Mouse (Mus musculus): ENCODE results near the gene Pex26. TPM values are rescaled to one million over a fixed set of nuclear protein-coding genes. Genes with fewer than 3 reads are reported as not detected.

Pex26 gene
- polyA plus RNA-seq, 1 experiment from 2014 or later = 12.7 TPM

- ATAC-seq (no peak), DNase-seq (ENCODE audit: low spot score) (no peak)
- H3K27me3 ChIP-seq (replicated peaks; ENCODE audit: control insufficient read depth, insufficient read depth, low read length) = no peaks in the 10 kb centered on the region
- H3K4me1 ChIP-seq (ENCODE audit: control insufficient read depth, insufficient read depth, low read length) = no peaks in the 10 kb centered on the region
- H3K27ac ChIP-seq (ENCODE audit: low read depth, low read length) = no peak overlapping the region
- no peak overlapping the region for H3K4me2 ChIP-seq (ENCODE audit: low read length)
- 50% methylated on average over 14 of the region's 14 CpGs for WGBS
- H3K9me3 ChIP-seq (replicated peaks; ENCODE audit: control insufficient read depth, low read length) = no peaks in the 10 kb centered on the region
- no peak overlapping the region for H3K9ac ChIP-seq (ENCODE audit: low read length)
- no peaks in the 10 kb centered on the region for H3K36me3 ChIP-seq (ENCODE audit: control insufficient read depth, insufficient read depth, low read length)
- H3K4me3 ChIP-seq (ENCODE audit: low read depth, low read length) = no peak overlapping the region
Observed at GRCm38 (mm10) chr6:121176011-121176730, 7.3 kb upstream of the Pex26 start.

DNA sequence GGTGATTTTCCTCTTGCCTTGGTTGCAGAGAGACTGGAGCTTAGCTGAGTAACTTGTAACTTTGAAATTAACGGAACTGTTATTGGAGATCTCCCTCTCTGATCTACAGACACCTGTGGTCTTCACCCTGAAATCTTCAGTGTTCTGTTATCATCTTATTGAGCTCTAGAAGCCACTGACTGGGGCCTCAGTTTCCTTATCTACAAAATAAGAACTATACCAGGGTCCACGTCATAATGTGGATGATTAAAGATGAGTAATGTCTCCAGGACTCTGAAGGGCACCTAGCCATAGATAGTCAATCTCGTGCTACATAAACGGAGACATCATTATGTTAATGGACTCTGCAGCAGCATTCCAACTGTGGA lies 6.8 kb upstream of the Pex26 start:
- Histone ChIP-seq H3K4me3 (ENCODE audit: low read depth, low read length) (no peak overlapping the region), H3K27ac (ENCODE audit: low read depth, low read length) (no peak overlapping the region), H3K9me3 (replicated peaks; ENCODE audit: control insufficient read depth, low read length) (no peaks in the 10 kb centered on the region), H3K36me3 (ENCODE audit: control insufficient read depth, insufficient read depth, low read length) (no peaks in the 10 kb centered on the region), H3K27me3 (replicated peaks; ENCODE audit: control insufficient read depth, insufficient read depth, low read length) (no peaks in the 10 kb centered on the region), H3K9ac (ENCODE audit: low read length) (no peak overlapping the region), H3K4me1 (ENCODE audit: control insufficient read depth, insufficient read depth, low read length) (no peaks in the 10 kb centered on the region), H3K4me2 (ENCODE audit: low read length) (no peak overlapping the region)
- DNase-seq (ENCODE audit: low spot score) (no peak), ATAC-seq (no peak)
- 82% methylated on average over 4 of the region's 4 CpGs for WGBS

GRCm38 (mm10) chr6:121177118-121177708 lies 6.3 kb upstream of the Pex26 start:
- Histone ChIP-seq H3K4me1 (ENCODE audit: control insufficient read depth, insufficient read depth, low read length) (no peaks in the 10 kb centered on the region), H3K27me3 (replicated peaks; ENCODE audit: control insufficient read depth, insufficient read depth, low read length) (no peaks in the 10 kb centered on the region), H3K9ac (ENCODE audit: low read length) (no peak overlapping the region), H3K27ac (ENCODE audit: low read depth, low read length) (no peak overlapping the region), H3K4me2 (ENCODE audit: low read length) (no peak overlapping the region), H3K9me3 (replicated peaks; ENCODE audit: control insufficient read depth, low read length) (no peaks in the 10 kb centered on the region), H3K4me3 (ENCODE audit: low read depth, low read length) (no peak overlapping the region), H3K36me3 (ENCODE audit: control insufficient read depth, insufficient read depth, low read length) (no peaks in the 10 kb centered on the region)
- no peak for DNase-seq (ENCODE audit: low spot score)
- 88% methylated on average over 7 of the region's 7 CpGs for WGBS
- no peak for ATAC-seq

- Histone ChIP-seq H3K27me3 (replicated peaks; ENCODE audit: control insufficient read depth, insufficient read depth, low read length) (no peaks in the 10 kb centered on the region), H3K36me3 (ENCODE audit: control insufficient read depth, insufficient read depth, low read length) (no peaks in the 10 kb centered on the region), H3K27ac (ENCODE audit: low read depth, low read length) (no peak overlapping the region), H3K4me1 (ENCODE audit: control insufficient read depth, insufficient read depth, low read length) (no peaks in the 10 kb centered on the region), H3K4me2 (ENCODE audit: low read length) (no peak overlapping the region), H3K4me3 (ENCODE audit: low read depth, low read length) (no peak overlapping the region), H3K9ac (ENCODE audit: low read length) (no peak overlapping the region), H3K9me3 (replicated peaks; ENCODE audit: control insufficient read depth, low read length) (no peaks in the 10 kb centered on the region)
- peak; percentile 4; the same call in 1 of the 2 replicates for ATAC-seq
- DNase-seq (ENCODE audit: low spot score) = peak; percentile 83
- 62% methylated on average over 7 of the region's 7 CpGs for WGBS
Observed at GRCm38 (mm10) chr6:121178700-121179358, 4.6 kb upstream of the Pex26 start.

- Histone ChIP-seq H3K4me3 (ENCODE audit: low read depth, low read length) (no peak overlapping the region), H3K36me3 (ENCODE audit: control insufficient read depth, insufficient read depth, low read length) (no peaks in the 10 kb centered on the region), H3K4me2 (ENCODE audit: low read length) (no peak overlapping the region), H3K4me1 (ENCODE audit: control insufficient read depth, insufficient read depth, low read length) (peaks cover 6% of the 10 kb centered on the region), H3K27ac (ENCODE audit: low read depth, low read length) (no peak overlapping the region), H3K9ac (ENCODE audit: low read length) (no peak overlapping the region), H3K27me3 (replicated peaks; ENCODE audit: control insufficient read depth, insufficient read depth, low read length) (no peaks in the 10 kb centered on the region), H3K9me3 (replicated peaks; ENCODE audit: control insufficient read depth, low read length) (no peaks in the 10 kb centered on the region)
- 72% methylated on average over 7 of the region's 7 CpGs for WGBS
- DNase-seq (ENCODE audit: low spot score) (no peak), ATAC-seq (no peak)
Observed at GRCm38 (mm10) chr6:121179846-121180245, 3.6 kb upstream of the Pex26 start.

DNA sequence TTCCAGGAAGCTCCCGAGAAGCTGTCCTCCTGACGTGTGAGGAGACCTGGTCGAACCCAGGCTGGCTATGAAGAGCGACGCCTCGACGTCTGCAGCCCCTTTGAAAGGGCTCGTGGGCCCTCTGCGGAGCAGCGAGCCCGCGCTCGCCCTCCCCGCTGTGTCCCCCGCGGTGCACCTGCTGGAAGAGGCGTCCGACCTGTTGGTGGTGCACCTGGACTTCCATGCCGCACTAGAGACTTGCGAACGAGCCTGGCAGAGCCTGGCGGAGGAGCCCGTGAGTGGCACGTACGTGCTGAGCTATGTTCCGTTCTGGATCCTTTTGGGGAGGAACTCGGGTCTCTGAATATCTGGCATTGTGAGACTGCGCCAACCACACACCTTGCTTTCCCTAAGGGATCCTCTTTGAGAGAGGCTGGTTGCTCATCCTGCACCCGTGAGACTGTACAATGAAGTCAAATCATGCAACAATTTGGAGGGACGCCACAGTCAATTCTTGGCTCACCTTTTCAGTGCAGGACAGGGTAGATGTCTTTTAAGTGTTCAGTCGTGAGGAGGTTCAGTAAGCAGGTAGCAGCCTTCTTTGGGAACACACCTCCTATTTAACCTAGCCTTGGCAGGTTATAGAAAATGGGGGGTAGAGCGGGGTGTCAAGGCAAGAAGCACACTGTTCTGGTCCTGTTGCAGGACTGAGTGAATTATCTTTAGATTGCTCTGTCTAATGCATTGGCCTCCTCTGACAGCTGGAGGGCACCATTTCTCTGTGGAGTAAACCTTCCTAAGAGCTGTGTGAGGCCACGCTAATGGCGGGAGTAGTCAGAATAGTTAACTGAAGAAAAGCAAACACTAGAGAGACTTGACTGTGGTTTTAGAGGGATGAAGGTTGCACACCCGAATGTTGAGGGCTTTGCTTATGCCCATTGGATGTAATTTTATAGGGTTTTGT lies 1.0 kb downstream of the Pex26 start:
- H3K27ac ChIP-seq (ENCODE audit: low read depth, low read length) = no peak overlapping the region
- no peaks in the 10 kb centered on the region for H3K27me3 ChIP-seq (replicated peaks; ENCODE audit: control insufficient read depth, insufficient read depth, low read length)
- H3K9me3 ChIP-seq (replicated peaks; ENCODE audit: control insufficient read depth, low read length) = no peaks in the 10 kb centered on the region
- peaks cover 13% of the 10 kb centered on the region for H3K4me1 ChIP-seq (ENCODE audit: control insufficient read depth, insufficient read depth, low read length)
- peak overlapping the region; percentile 78 for H3K4me3 ChIP-seq (ENCODE audit: low read depth, low read length)
- ATAC-seq = peak; percentile 58
- WGBS = 3% methylated on average over 35 of the region's 35 CpGs
- peak overlapping the region; percentile 73 for H3K9ac ChIP-seq (ENCODE audit: low read length)
- peak overlapping the region; percentile 89 for H3K4me2 ChIP-seq (ENCODE audit: low read length)
- peak; percentile 76 for DNase-seq (ENCODE audit: low spot score)
- H3K36me3 ChIP-seq (ENCODE audit: control insufficient read depth, insufficient read depth, low read length) = peaks cover 19% of the 10 kb centered on the region

GRCm38 (mm10) chr6:121185232-121185631 lies 1.8 kb downstream of the Pex26 start:
- Histone ChIP-seq H3K4me1 (ENCODE audit: control insufficient read depth, insufficient read depth, low read length) (peaks cover 13% of the 10 kb centered on the region), H3K4me2 (ENCODE audit: low read length) (peak overlapping the region; percentile 89), H3K9me3 (replicated peaks; ENCODE audit: control insufficient read depth, low read length) (no peaks in the 10 kb centered on the region), H3K27ac (ENCODE audit: low read depth, low read length) (no peak overlapping the region), H3K9ac (ENCODE audit: low read length) (0 out of 2 replicates have a peak overlapping the region, but pooled peaks have one; percentile 14), H3K4me3 (ENCODE audit: low read depth, low read length) (peak overlapping the region; percentile 78; the same call in 1 of the 2 replicates), H3K27me3 (replicated peaks; ENCODE audit: control insufficient read depth, insufficient read depth, low read length) (no peaks in the 10 kb centered on the region), H3K36me3 (ENCODE audit: control insufficient read depth, insufficient read depth, low read length) (peaks cover 26% of the 10 kb centered on the region)
- WGBS = 87% methylated on average over 8 of the region's 8 CpGs
- no peak for DNase-seq (ENCODE audit: low spot score)
- no peak for ATAC-seq

- H3K4me3 ChIP-seq (ENCODE audit: low read depth, low read length) = no peak overlapping the region
- H3K9me3 ChIP-seq (replicated peaks; ENCODE audit: control insufficient read depth, low read length) = no peaks in the 10 kb centered on the region
- H3K9ac ChIP-seq (ENCODE audit: low read length) = no peak overlapping the region
- no peak overlapping the region for H3K27ac ChIP-seq (ENCODE audit: low read depth, low read length)
- H3K27me3 ChIP-seq (replicated peaks; ENCODE audit: control insufficient read depth, insufficient read depth, low read length) = no peaks in the 10 kb centered on the region
- whole genome bisulfite sequencing = 85% methylated on average over 11 of the region's 11 CpGs
- ATAC-seq = no peak
- H3K4me2 ChIP-seq (ENCODE audit: low read length) = no peak overlapping the region
- peaks cover 56% of the 10 kb centered on the region for H3K36me3 ChIP-seq (ENCODE audit: control insufficient read depth, insufficient read depth, low read length)
- H3K4me1 ChIP-seq (ENCODE audit: control insufficient read depth, insufficient read depth, low read length) = no peaks in the 10 kb centered on the region
- DNase-seq (ENCODE audit: low spot score) = no peak
Observed at GRCm38 (mm10) chr6:121191261-121192009, 8.0 kb downstream of the Pex26 start.

All from forebrain, embryonic 14.5 days (tissue).